Mouse (Mus musculus): ENCODE data around the gene Htr6. TPM values are rescaled to one million over a fixed set of nuclear protein-coding genes. Genes with fewer than 3 reads are reported as not detected.

Gene Htr6
- polyA plus RNA-seq, 1 experiment from 2014 or later, result 0.15 TPM

GRCm38 (mm10) chr4:139100326-139100725 is 25.0 kb upstream of the Htr6 start:
- Histone ChIP-seq H3K27me3 (no peaks in the 10 kb centered on the region), H3K4me3 (no peak overlapping the region), H3K27ac (no peak overlapping the region), H3K4me1 (peaks cover 23% of the 10 kb centered on the region), H3K9me3 (no peaks in the 10 kb centered on the region), H3K9ac (no peak overlapping the region), H3K4me2 (no peak overlapping the region), H3K36me3 (peaks cover 34% of the 10 kb centered on the region)
- 89% methylated on average over 8 of the region's 8 CpGs for WGBS
- ATAC-seq (ENCODE audit: insufficient number of reproducible peaks, low FRiP score, low TSS enrichment, low read depth), result no peak

- no peak overlapping the region for H3K9ac ChIP-seq
- H3K9me3 ChIP-seq, result no peaks in the 10 kb centered on the region
- peaks cover 36% of the 10 kb centered on the region for H3K4me1 ChIP-seq
- no peak overlapping the region for H3K4me2 ChIP-seq
- H3K36me3 ChIP-seq, result peaks cover 5% of the 10 kb centered on the region; the same call in 1 of the 2 replicates
- H3K27me3 ChIP-seq, result peaks cover 8% of the 10 kb centered on the region; the same call in 1 of the 2 replicates
- H3K4me3 ChIP-seq, result no peak overlapping the region
- WGBS, result 41% methylated on average over 5 of the region's 5 CpGs
- no peak for ATAC-seq (ENCODE audit: insufficient number of reproducible peaks, low FRiP score, low TSS enrichment, low read depth)
- H3K27ac ChIP-seq, result no peak overlapping the region
Observed at GRCm38 (mm10) chr4:139096201-139096600, 20.8 kb upstream of the Htr6 start.

- no peak for ATAC-seq (ENCODE audit: insufficient number of reproducible peaks, low FRiP score, low TSS enrichment, low read depth)
- H3K36me3 ChIP-seq, result no peaks in the 10 kb centered on the region
- H3K4me3 ChIP-seq, result no peak overlapping the region
- H3K4me1 ChIP-seq, result peaks cover 41% of the 10 kb centered on the region
- peaks cover 13% of the 10 kb centered on the region for H3K27me3 ChIP-seq
- H3K9me3 ChIP-seq, result no peaks in the 10 kb centered on the region
- no peak overlapping the region for H3K4me2 ChIP-seq
- 13% methylated on average over 1 of the region's 1 CpGs for WGBS
- H3K27ac ChIP-seq, result peak overlapping the region; percentile 8; the same call in 1 of the 2 replicates
- H3K9ac ChIP-seq, result no peak overlapping the region
Observed at GRCm38 (mm10) chr4:139095406-139095805, 20.0 kb upstream of the Htr6 start.

GRCm38 (mm10) chr4:139093196-139093530 is 17.8 kb upstream of the Htr6 start:
- H3K9ac ChIP-seq, result peak overlapping the region; percentile 88; the same call in 1 of the 2 replicates
- peaks cover 15% of the 10 kb centered on the region for H3K27me3 ChIP-seq
- no peak for ATAC-seq (ENCODE audit: insufficient number of reproducible peaks, low FRiP score, low TSS enrichment, low read depth)
- H3K4me3 ChIP-seq, result peak overlapping the region; percentile 76
- no peaks in the 10 kb centered on the region for H3K9me3 ChIP-seq
- peaks cover 55% of the 10 kb centered on the region for H3K4me1 ChIP-seq
- WGBS, result 22% methylated on average over 13 of the region's 13 CpGs
- peak overlapping the region; percentile 92 for H3K4me2 ChIP-seq
- no peaks in the 10 kb centered on the region for H3K36me3 ChIP-seq
- H3K27ac ChIP-seq, result peak overlapping the region; percentile 89

GRCm38 (mm10) chr4:139092356-139093195 is 17.2 kb upstream of the Htr6 start, which contains the start of gene Nbl1:
Gene Nbl1 (minus strand): TSS chr4:139092993.
- ATAC-seq (ENCODE audit: insufficient number of reproducible peaks, low FRiP score, low TSS enrichment, low read depth), result 0 out of 2 replicates have a peak, but pooled peaks have one; percentile 35
- WGBS, result under 1% methylated on average over 87 of the region's 105 CpGs

GRCm38 (mm10) chr4:139091478-139092355 is 16.3 kb upstream of the Htr6 start:
- Histone ChIP-seq H3K36me3 (no peaks in the 10 kb centered on the region), H3K4me3 (peak overlapping the region; percentile 76), H3K9me3 (no peaks in the 10 kb centered on the region), H3K4me1 (peaks cover 55% of the 10 kb centered on the region), H3K4me2 (peak overlapping the region; percentile 92), H3K27ac (peak overlapping the region; percentile 89), H3K9ac (peak overlapping the region; percentile 88), H3K27me3 (peaks cover 15% of the 10 kb centered on the region)
- ATAC-seq (ENCODE audit: insufficient number of reproducible peaks, low FRiP score, low TSS enrichment, low read depth), result peak; percentile 40; the same call in 1 of the 2 replicates
- WGBS, result 4% methylated on average over 28 of the region's 28 CpGs

More at GRCm38 (mm10) chr4:139092356-139093195, 17.2 kb upstream of the Htr6 start, which contains the start of gene Nbl1:
- Histone ChIP-seq H3K27ac (peak within 1 kb of the TSS; percentile 89), H3K4me1 (peaks cover 55% of the 10 kb centered on the region), H3K4me3 (peak within 1 kb of the TSS; percentile 76), H3K27me3 (peaks cover 15% of the 10 kb centered on the region), H3K4me2 (peak within 1 kb of the TSS; percentile 92), H3K9ac (peak within 1 kb of the TSS; percentile 88), H3K36me3 (no peaks in the 10 kb centered on the region), H3K9me3 (no peaks in the 10 kb centered on the region)

GRCm38 (mm10) chr4:139091066-139091465 is 15.7 kb upstream of the Htr6 start:
- Histone ChIP-seq H3K4me2 (peak overlapping the region; percentile 92), H3K4me3 (peak overlapping the region; percentile 76), H3K4me1 (peaks cover 52% of the 10 kb centered on the region), H3K27me3 (peaks cover 15% of the 10 kb centered on the region), H3K27ac (peak overlapping the region; percentile 89), H3K9ac (peak overlapping the region; percentile 88), H3K9me3 (no peaks in the 10 kb centered on the region), H3K36me3 (no peaks in the 10 kb centered on the region)
- WGBS, result 23% methylated on average over 7 of the region's 7 CpGs
- ATAC-seq (ENCODE audit: insufficient number of reproducible peaks, low FRiP score, low TSS enrichment, low read depth), result no peak

- Histone ChIP-seq H3K27me3 (peaks cover 15% of the 10 kb centered on the region), H3K9ac (no peak overlapping the region), H3K9me3 (no peaks in the 10 kb centered on the region), H3K4me2 (peak overlapping the region; percentile 92), H3K27ac (peak overlapping the region; percentile 89; the same call in 1 of the 2 replicates), H3K4me1 (peaks cover 48% of the 10 kb centered on the region), H3K36me3 (no peaks in the 10 kb centered on the region), H3K4me3 (peak overlapping the region; percentile 76)
- WGBS, result 58% methylated on average over 15 of the region's 15 CpGs
- ATAC-seq (ENCODE audit: insufficient number of reproducible peaks, low FRiP score, low TSS enrichment, low read depth), result no peak
Observed at GRCm38 (mm10) chr4:139090303-139090940, 15.1 kb upstream of the Htr6 start.

- peaks cover 45% of the 10 kb centered on the region for H3K4me1 ChIP-seq
- 48% methylated on average over 9 of the region's 9 CpGs for WGBS
- no peak overlapping the region for H3K27ac ChIP-seq
- peaks cover 12% of the 10 kb centered on the region for H3K36me3 ChIP-seq
- no peaks in the 10 kb centered on the region for H3K9me3 ChIP-seq
- H3K4me3 ChIP-seq, result no peak overlapping the region
- 0 out of 2 replicates have a peak overlapping the region, but pooled peaks have one; percentile 7 for H3K4me2 ChIP-seq
- peaks cover 13% of the 10 kb centered on the region for H3K27me3 ChIP-seq
- ATAC-seq (ENCODE audit: insufficient number of reproducible peaks, low FRiP score, low TSS enrichment, low read depth), result no peak
- H3K9ac ChIP-seq, result no peak overlapping the region
Observed at GRCm38 (mm10) chr4:139088982-139089671, 13.8 kb upstream of the Htr6 start.

GRCm38 (mm10) chr4:139086984-139087383 is 11.6 kb upstream of the Htr6 start:
- 68% methylated on average over 4 of the region's 4 CpGs for WGBS
- peaks cover 47% of the 10 kb centered on the region for H3K4me1 ChIP-seq

GRCm38 (mm10) chr4:139086037-139086436 is 10.7 kb upstream of the Htr6 start:
- H3K9ac ChIP-seq, result no peak overlapping the region
- no peak for ATAC-seq (ENCODE audit: insufficient number of reproducible peaks, low FRiP score, low TSS enrichment, low read depth)
- WGBS, result 17% methylated on average over 5 of the region's 5 CpGs
- no peak overlapping the region for H3K4me3 ChIP-seq
- peaks cover 15% of the 10 kb centered on the region for H3K36me3 ChIP-seq
- peaks cover 7% of the 10 kb centered on the region for H3K27me3 ChIP-seq
- H3K27ac ChIP-seq, result no peak overlapping the region
- H3K4me2 ChIP-seq, result no peak overlapping the region
- peaks cover 37% of the 10 kb centered on the region for H3K4me1 ChIP-seq
- H3K9me3 ChIP-seq, result no peaks in the 10 kb centered on the region

More at GRCm38 (mm10) chr4:139086984-139087383, 11.6 kb upstream of the Htr6 start:
- ATAC-seq (ENCODE audit: insufficient number of reproducible peaks, low FRiP score, low TSS enrichment, low read depth), result no peak
- Histone ChIP-seq H3K9me3 (no peaks in the 10 kb centered on the region), H3K4me3 (no peak overlapping the region), H3K36me3 (peaks cover 15% of the 10 kb centered on the region), H3K27ac (0 out of 2 replicates have a peak overlapping the region, but pooled peaks have one; percentile 11), H3K9ac (no peak overlapping the region), H3K27me3 (peaks cover 7% of the 10 kb centered on the region), H3K4me2 (no peak overlapping the region)

Measured in limb, embryonic 15.5 days (tissue).